Mouse (Mus musculus): ENCODE measurements at regions not wholly inside any gene's neighbourhood (a gene's known extent, or its start where the extent isn't known, plus 50 kb on each side); places are given as distances from the start of the nearest gene placed in this dataset.

- Histone ChIP-seq H3K4me3 (replicated peaks; ENCODE audit: low read depth, low read length) (no peak overlapping the region), H3K4me2 (ENCODE audit: low read length) (no peak overlapping the region), H3K36me3 (ENCODE audit: insufficient read depth, low read length) (no peaks in the 10 kb centered on the region), H3K27me3 (ENCODE audit: insufficient read depth, low read length) (no peaks in the 10 kb centered on the region), H3K4me1 (replicated peaks; ENCODE audit: insufficient read depth, low read length) (no peaks in the 10 kb centered on the region), H3K27ac (no peak overlapping the region), H3K9ac (ENCODE audit: low read depth, low read length) (no peak overlapping the region), H3K9me3 (replicated peaks; ENCODE audit: low read length) (no peaks in the 10 kb centered on the region)
- ATAC-seq (replicated peaks; ENCODE audit: low FRiP score, low read depth) (no peak), DNase-seq (ENCODE audit: low spot score) (no peak)
- 36% methylated on average over 4 of the region's 4 CpGs for WGBS
- no peak for TF ChIP-seq CTCF (IDR thresholded peaks at IDR 0.05; ENCODE audit: low read depth)
These were observed 563.3 kb downstream of the Trim52 start for GRCm38 (mm10) chr14:106669281-106669680.

DNA sequence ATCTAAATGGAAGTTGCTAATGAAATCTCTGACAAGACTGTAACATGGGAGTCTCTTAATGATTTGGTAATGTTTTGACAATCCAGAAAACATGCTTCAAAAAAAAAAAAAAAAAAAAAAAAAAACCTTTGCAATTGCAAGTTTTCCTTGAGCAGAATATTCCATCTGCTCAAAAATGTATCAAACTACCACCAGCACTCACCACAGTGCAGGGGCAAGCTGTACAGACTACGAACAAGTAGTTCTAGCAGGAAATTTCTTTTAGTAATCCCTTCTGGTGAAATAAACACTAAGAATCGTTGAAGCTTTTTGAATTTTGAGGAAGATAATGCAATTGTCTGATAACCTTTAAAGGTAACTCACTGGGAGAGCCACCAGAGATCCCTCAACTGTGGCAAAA is 572.0 kb downstream of the Trim52 start:
- DNase-seq (ENCODE audit: low spot score), result no peak
- 74% methylated on average over 2 of the region's 2 CpGs for WGBS
- no peak for ATAC-seq (replicated peaks; ENCODE audit: low FRiP score, low read depth)
- H3K4me3 ChIP-seq (replicated peaks; ENCODE audit: low read depth, low read length), result no peak overlapping the region
- TF ChIP-seq CTCF (IDR thresholded peaks at IDR 0.05; ENCODE audit: low read depth), result no peak
- no peak overlapping the region for H3K4me2 ChIP-seq (ENCODE audit: low read length)
- H3K27me3 ChIP-seq (ENCODE audit: insufficient read depth, low read length), result no peaks in the 10 kb centered on the region
- no peaks in the 10 kb centered on the region for H3K9me3 ChIP-seq (replicated peaks; ENCODE audit: low read length)
- no peaks in the 10 kb centered on the region for H3K4me1 ChIP-seq (replicated peaks; ENCODE audit: insufficient read depth, low read length)
- H3K27ac ChIP-seq, result no peak overlapping the region
- no peaks in the 10 kb centered on the region for H3K36me3 ChIP-seq (ENCODE audit: insufficient read depth, low read length)
- no peak overlapping the region for H3K9ac ChIP-seq (ENCODE audit: low read depth, low read length)

DNA sequence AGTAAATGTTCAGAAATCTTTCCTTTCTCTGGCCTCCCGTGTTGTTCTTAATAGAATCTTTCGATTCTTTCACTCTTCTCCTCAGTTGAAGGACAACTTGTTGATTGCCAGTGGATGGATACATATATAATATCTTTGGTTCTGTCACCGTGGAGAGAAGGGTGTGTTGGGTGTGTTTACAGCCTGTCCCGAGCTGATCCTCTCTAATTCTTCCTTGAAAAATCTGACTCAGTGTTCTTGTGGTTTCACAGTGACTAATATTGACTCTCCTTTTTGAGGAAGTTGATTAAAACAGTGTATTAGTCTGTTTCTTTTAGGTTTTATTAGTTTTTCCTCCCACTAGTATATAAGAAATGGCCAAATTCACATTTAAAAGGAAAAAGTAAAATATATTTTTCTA is 575.2 kb downstream of the Trim52 start:
- Histone ChIP-seq H3K36me3 (ENCODE audit: insufficient read depth, low read length) (no peaks in the 10 kb centered on the region), H3K4me2 (ENCODE audit: low read length) (no peak overlapping the region), H3K4me1 (replicated peaks; ENCODE audit: insufficient read depth, low read length) (no peaks in the 10 kb centered on the region), H3K27me3 (ENCODE audit: insufficient read depth, low read length) (no peaks in the 10 kb centered on the region), H3K4me3 (replicated peaks; ENCODE audit: low read depth, low read length) (no peak overlapping the region), H3K27ac (no peak overlapping the region), H3K9me3 (replicated peaks; ENCODE audit: low read length) (no peaks in the 10 kb centered on the region), H3K9ac (ENCODE audit: low read depth, low read length) (no peak overlapping the region)
- no peak for DNase-seq (ENCODE audit: low spot score)
- no peak for TF ChIP-seq CTCF (IDR thresholded peaks at IDR 0.05; ENCODE audit: low read depth)
- no peak for ATAC-seq (replicated peaks; ENCODE audit: low FRiP score, low read depth)
- WGBS, result 76% methylated on average over 4 of the region's 4 CpGs

DNA sequence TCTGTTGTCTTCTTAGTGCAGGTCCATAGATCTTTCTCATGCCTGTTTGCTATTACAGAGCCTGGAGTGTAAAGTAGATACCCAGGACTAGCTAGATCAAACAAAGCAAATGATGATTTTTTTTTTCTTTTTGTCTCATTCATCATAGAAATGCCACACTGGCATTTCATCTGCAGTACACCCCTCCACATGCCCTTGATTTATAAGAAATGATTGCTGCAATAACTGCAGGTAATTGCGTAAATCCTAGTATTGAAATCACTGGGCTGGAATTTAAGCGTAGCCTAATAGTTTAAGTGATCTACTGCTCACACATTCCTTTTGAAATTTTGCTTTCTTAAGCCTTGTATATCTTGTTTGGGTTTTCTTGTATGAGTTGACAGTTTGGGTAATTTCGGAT is 581.4 kb downstream of the Trim52 start:
- DNase-seq (ENCODE audit: low spot score), result no peak
- Histone ChIP-seq H3K27me3 (ENCODE audit: insufficient read depth, low read length) (no peaks in the 10 kb centered on the region), H3K4me3 (replicated peaks; ENCODE audit: low read depth, low read length) (no peak overlapping the region), H3K9me3 (replicated peaks; ENCODE audit: low read length) (no peaks in the 10 kb centered on the region), H3K4me2 (ENCODE audit: low read length) (no peak overlapping the region), H3K27ac (no peak overlapping the region), H3K36me3 (ENCODE audit: insufficient read depth, low read length) (no peaks in the 10 kb centered on the region), H3K4me1 (replicated peaks; ENCODE audit: insufficient read depth, low read length) (no peaks in the 10 kb centered on the region), H3K9ac (ENCODE audit: low read depth, low read length) (no peak overlapping the region)
- ATAC-seq (replicated peaks; ENCODE audit: low FRiP score, low read depth), result no peak
- no peak for TF ChIP-seq CTCF (IDR thresholded peaks at IDR 0.05; ENCODE audit: low read depth)
- 66% methylated on average over 3 of the region's 3 CpGs for WGBS

- H3K9me3 ChIP-seq (replicated peaks; ENCODE audit: low read length), result no peaks in the 10 kb centered on the region
- H3K4me1 ChIP-seq (replicated peaks; ENCODE audit: insufficient read depth, low read length), result no peaks in the 10 kb centered on the region
- ATAC-seq (replicated peaks; ENCODE audit: low FRiP score, low read depth), result no peak
- no peak overlapping the region for H3K4me2 ChIP-seq (ENCODE audit: low read length)
- no peak for TF ChIP-seq CTCF (IDR thresholded peaks at IDR 0.05; ENCODE audit: low read depth)
- DNase-seq (ENCODE audit: low spot score), result no peak
- H3K4me3 ChIP-seq (replicated peaks; ENCODE audit: low read depth, low read length), result no peak overlapping the region
- 95% methylated on average over 2 of the region's 2 CpGs for WGBS
- no peaks in the 10 kb centered on the region for H3K27me3 ChIP-seq (ENCODE audit: insufficient read depth, low read length)
- H3K27ac ChIP-seq, result no peak overlapping the region
- H3K36me3 ChIP-seq (ENCODE audit: insufficient read depth, low read length), result no peaks in the 10 kb centered on the region
- H3K9ac ChIP-seq (ENCODE audit: low read depth, low read length), result no peak overlapping the region
These were observed 608.0 kb downstream of the Trim52 start for GRCm38 (mm10) chr14:106714020-106714419.

DNA sequence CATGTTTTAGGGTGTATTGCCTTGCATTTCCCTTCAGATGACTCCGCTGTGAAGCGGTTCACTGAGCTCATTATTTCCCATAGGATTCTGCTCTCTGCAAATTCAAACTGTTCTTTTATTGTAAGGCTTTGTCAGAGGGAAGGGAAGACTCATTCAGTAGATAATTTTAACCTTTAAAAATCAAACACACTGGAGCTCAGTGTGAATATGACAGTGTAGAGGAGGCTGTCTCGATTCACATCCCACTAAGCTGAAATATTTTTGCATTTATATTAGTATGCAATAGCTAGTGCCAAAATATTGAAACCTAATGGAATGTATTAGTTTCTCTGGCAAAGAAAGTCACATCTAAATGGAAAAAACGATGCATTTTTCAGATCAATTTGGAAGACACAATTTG is 627.8 kb downstream of the Trim52 start:
- ATAC-seq (replicated peaks; ENCODE audit: low FRiP score, low read depth), result no peak
- Histone ChIP-seq H3K4me1 (replicated peaks; ENCODE audit: insufficient read depth, low read length) (no peaks in the 10 kb centered on the region), H3K9ac (ENCODE audit: low read depth, low read length) (no peak overlapping the region), H3K27me3 (ENCODE audit: insufficient read depth, low read length) (no peaks in the 10 kb centered on the region), H3K4me3 (replicated peaks; ENCODE audit: low read depth, low read length) (no peak overlapping the region), H3K4me2 (ENCODE audit: low read length) (no peak overlapping the region), H3K27ac (no peak overlapping the region), H3K9me3 (replicated peaks; ENCODE audit: low read length) (no peaks in the 10 kb centered on the region), H3K36me3 (ENCODE audit: insufficient read depth, low read length) (no peaks in the 10 kb centered on the region)
- no peak for DNase-seq (ENCODE audit: low spot score)
- TF ChIP-seq CTCF (IDR thresholded peaks at IDR 0.05; ENCODE audit: low read depth), result no peak
- 78% methylated on average over 4 of the region's 4 CpGs for WGBS

GRCm38 (mm10) chr14:106740857-106741256 is 634.9 kb downstream of the Trim52 start:
- Histone ChIP-seq H3K27ac (no peak overlapping the region), H3K9me3 (replicated peaks; ENCODE audit: low read length) (no peaks in the 10 kb centered on the region), H3K9ac (ENCODE audit: low read depth, low read length) (no peak overlapping the region), H3K36me3 (ENCODE audit: insufficient read depth, low read length) (no peaks in the 10 kb centered on the region), H3K4me3 (replicated peaks; ENCODE audit: low read depth, low read length) (no peak overlapping the region), H3K4me2 (ENCODE audit: low read length) (no peak overlapping the region), H3K4me1 (replicated peaks; ENCODE audit: insufficient read depth, low read length) (no peaks in the 10 kb centered on the region), H3K27me3 (ENCODE audit: insufficient read depth, low read length) (no peaks in the 10 kb centered on the region)
- DNase-seq (ENCODE audit: low spot score) (no peak), ATAC-seq (replicated peaks; ENCODE audit: low FRiP score, low read depth) (no peak)
- no peak for TF ChIP-seq CTCF (IDR thresholded peaks at IDR 0.05; ENCODE audit: low read depth)
